Mouse (Mus musculus) kidney, postnatal 0 days (tissue): ENCODE results near the gene Rara. TPM values are rescaled to one million over a fixed set of nuclear protein-coding genes. Genes with fewer than 3 reads are reported as not detected.

Experiments
- ATAC-seq: fragments of 200-750 bp; cut with Nextera tagmentation; replicated peaks from 2 replicates; pipeline ENCODE4 v1.8.0; 2017; ENCODE audit warnings: low read depth, moderate number of reproducible peaks, moderate TSS enrichment, moderate library complexity; ENCODE audit not compliant: low FRiP score
- DNase-seq: peaks from one replicate; pipeline ENCODE4 v3.0.0-alpha.2; 2016; ENCODE audit warnings: low spot score
- H3K27ac ChIP-seq: fragments of 300-500 bp; sonication (generic); 2 replicates; pipeline ENCODE4 v1.5.1; 2014; ENCODE audit warnings: mild to moderate bottlenecking
- H3K27me3 ChIP-seq: fragments of 300-500 bp; sonication (generic); 2 replicates; pipeline ENCODE4 v1.6.1; 2014; ENCODE audit warnings: low read length, mixed read lengths; ENCODE audit not compliant: insufficient read depth
- H3K36me3 ChIP-seq: fragments of 300-500 bp; sonication (generic); 2 replicates; pipeline ENCODE4 v1.6.1; 2014; ENCODE audit warnings: low read length, mixed read lengths; ENCODE audit not compliant: insufficient read depth
- H3K4me1 ChIP-seq: fragments of 300-500 bp; sonication (generic); replicated peaks from 2 replicates; pipeline ENCODE4 v1.6.1; 2014; ENCODE audit warnings: antibody characterized with exemption, low read length, mixed read lengths; ENCODE audit not compliant: insufficient read depth
- H3K4me2 ChIP-seq: fragments of 300-500 bp; sonication (generic); 2 replicates; pipeline ENCODE4 v1.6.1; 2014; ENCODE audit warnings: mild to moderate bottlenecking, low read length, moderate library complexity, mixed read lengths
- H3K4me3 ChIP-seq: fragments of 300-500 bp; sonication (generic); replicated peaks from 2 replicates; pipeline ENCODE4 v1.5.1; 2014; ENCODE audit warnings: low read depth, low read length
- H3K9ac ChIP-seq: fragments of 300-500 bp; sonication (generic); 2 replicates; pipeline ENCODE4 v1.6.1; 2014; ENCODE audit warnings: low read depth, low read length
- H3K9me3 ChIP-seq: fragments of 300-500 bp; sonication (generic); replicated peaks from 2 replicates; pipeline ENCODE4 v1.6.1; 2016; ENCODE audit warnings: low read length, inconsistent platforms, mixed read lengths
- CTCF ChIP-seq: IDR thresholded peaks from 2 replicates; pipeline ENCODE4 v1.5.1; 2016; ENCODE audit warnings: antibody characterized with exemption, low read depth, mild to moderate bottlenecking, moderate library complexity
- WGBS: fragments of 180-500 bp; shearing (Covaris S2); extraction: QIAGEN DNeasy Blood & Tissue Kit; methylation state at CpG from one replicate; pipeline ENCODE4 v1.1.7; 2014; 5-methylcytosine and 5-hydroxymethylcytosine counted together
- polyA plus RNA-seq: library from polyadenylated mRNA; unstranded; fragments of >200 nt; fragmentation: Nextera tagmentation; extraction: Ambion mirVana; gene quantifications from 2 replicates; pipeline ENCODE4 v1.2.1, GENCODE M21; 2015

Rara gene
- polyA plus RNA-seq, 1 experiment from 2014 or later = 25.7 TPM

GRCm38 (mm10) chr11:98936170-98936569 lies 8.6 kb downstream of the Rara start:
- ATAC-seq (0 out of 2 replicates have a peak, but pooled peaks have one; percentile 20), DNase-seq (peak; percentile 88)
- Histone ChIP-seq H3K4me1 (peaks cover 71% of the 10 kb centered on the region), H3K4me3 (peak overlapping the region; percentile 80), H3K36me3 (no peaks in the 10 kb centered on the region), H3K9me3 (no peaks in the 10 kb centered on the region), H3K27me3 (no peaks in the 10 kb centered on the region), H3K9ac (peak overlapping the region; percentile 91), H3K27ac (peak overlapping the region; percentile 94), H3K4me2 (peak overlapping the region; percentile 98)
- TF ChIP-seq CTCF = no peak
- 4% methylated on average over 29 of the region's 29 CpGs for WGBS

- DNase-seq = no peak
- WGBS = 3% methylated on average over 23 of the region's 23 CpGs
These were observed 9.2 kb downstream of the Rara start for GRCm38 (mm10) chr11:98936606-98937409.

GRCm38 (mm10) chr11:98937410-98937913 lies 9.8 kb downstream of the Rara start:
- WGBS = under 1% methylated on average over 33 of the region's 38 CpGs

More at GRCm38 (mm10) chr11:98936606-98937409, 9.2 kb downstream of the Rara start:
- peak overlapping the region; percentile 91 for H3K9ac ChIP-seq
- H3K4me3 ChIP-seq = peak overlapping the region; percentile 80
- no peaks in the 10 kb centered on the region for H3K27me3 ChIP-seq
- ATAC-seq = peak; percentile 3; the same call in 1 of the 2 replicates
- 0 out of 2 replicates have a peak, but pooled peaks have one; percentile 1 for TF ChIP-seq CTCF
- H3K36me3 ChIP-seq = no peaks in the 10 kb centered on the region
- H3K9me3 ChIP-seq = no peaks in the 10 kb centered on the region
- H3K4me1 ChIP-seq = peaks cover 68% of the 10 kb centered on the region
- H3K4me2 ChIP-seq = peak overlapping the region; percentile 98
- peak overlapping the region; percentile 94 for H3K27ac ChIP-seq

GRCm38 (mm10) chr11:98937914-98938694 lies 10.5 kb downstream of the Rara start:
- Histone ChIP-seq H3K4me1 (peaks cover 66% of the 10 kb centered on the region), H3K36me3 (no peaks in the 10 kb centered on the region), H3K27ac (peak overlapping the region; percentile 94), H3K4me3 (peak overlapping the region; percentile 80), H3K27me3 (no peaks in the 10 kb centered on the region), H3K9me3 (no peaks in the 10 kb centered on the region), H3K9ac (peak overlapping the region; percentile 91), H3K4me2 (peak overlapping the region; percentile 98)
- under 1% methylated on average over 39 of the region's 39 CpGs for whole genome bisulfite sequencing
- peak; percentile 78 for DNase-seq
- ATAC-seq = no peak
- TF ChIP-seq CTCF = no peak

More at GRCm38 (mm10) chr11:98937410-98937913, 9.8 kb downstream of the Rara start:
- no peak for TF ChIP-seq CTCF
- Histone ChIP-seq H3K27me3 (no peaks in the 10 kb centered on the region), H3K9ac (peak overlapping the region; percentile 91), H3K27ac (peak overlapping the region; percentile 94), H3K36me3 (no peaks in the 10 kb centered on the region), H3K4me2 (peak overlapping the region; percentile 98), H3K9me3 (no peaks in the 10 kb centered on the region), H3K4me1 (peaks cover 66% of the 10 kb centered on the region), H3K4me3 (peak overlapping the region; percentile 80)
- DNase-seq (peak; percentile 99), ATAC-seq (peak; percentile 85)

GRCm38 (mm10) chr11:98938701-98939083 lies 11.1 kb downstream of the Rara start:
- H3K27ac ChIP-seq = peak overlapping the region; percentile 94; the same call in 1 of the 2 replicates
- H3K9me3 ChIP-seq = no peaks in the 10 kb centered on the region
- H3K4me1 ChIP-seq = peaks cover 69% of the 10 kb centered on the region
- H3K36me3 ChIP-seq = no peaks in the 10 kb centered on the region
- peak overlapping the region; percentile 91 for H3K9ac ChIP-seq
- no peaks in the 10 kb centered on the region for H3K27me3 ChIP-seq
- H3K4me2 ChIP-seq = peak overlapping the region; percentile 98
- peak overlapping the region; percentile 80 for H3K4me3 ChIP-seq
- 31% methylated on average over 7 of the region's 7 CpGs for WGBS
- DNase-seq (no peak), ATAC-seq (no peak)
- TF ChIP-seq CTCF = peak; percentile 15; the same call in 1 of the 2 replicates
